Mouse (Mus musculus): ENCODE measurements at regions not wholly inside any gene's neighbourhood (a gene's known extent, or its start where the extent isn't known, plus 50 kb on each side); places are given as distances from the start of the nearest gene placed in this dataset.

GRCm38 (mm10) chr13:101915948-101916594, 148.1 kb upstream of the Pik3r1 start:
- WGBS, result 77% methylated on average over 6 of the region's 6 CpGs
- Histone ChIP-seq H3K9me3 (no peaks in the 10 kb centered on the region), H3K27me3 (no peaks in the 10 kb centered on the region), H3K36me3 (no peaks in the 10 kb centered on the region), H3K9ac (no peak overlapping the region), H3K4me2 (no peak overlapping the region), H3K4me1 (peaks cover 18% of the 10 kb centered on the region), H3K27ac (no peak overlapping the region), H3K4me3 (no peak overlapping the region)
- no peak for ATAC-seq (ENCODE audit: insufficient number of reproducible peaks, low FRiP score, low TSS enrichment, low read depth)

GRCm38 (mm10) chr13:101916876-101917275, 148.9 kb upstream of the Pik3r1 start:
- no peaks in the 10 kb centered on the region for H3K9me3 ChIP-seq
- H3K27me3 ChIP-seq, result no peaks in the 10 kb centered on the region
- peaks cover 18% of the 10 kb centered on the region for H3K4me1 ChIP-seq
- H3K4me3 ChIP-seq, result no peak overlapping the region
- H3K36me3 ChIP-seq, result no peaks in the 10 kb centered on the region
- H3K4me2 ChIP-seq, result no peak overlapping the region
- no peak for ATAC-seq (ENCODE audit: insufficient number of reproducible peaks, low FRiP score, low TSS enrichment, low read depth)
- WGBS, result 48% methylated on average over 5 of the region's 5 CpGs
- no peak overlapping the region for H3K9ac ChIP-seq
- no peak overlapping the region for H3K27ac ChIP-seq

GRCm38 (mm10) chr13:101918185-101918584, 150.2 kb upstream of the Pik3r1 start:
- Histone ChIP-seq H3K27me3 (no peaks in the 10 kb centered on the region), H3K36me3 (no peaks in the 10 kb centered on the region), H3K9me3 (no peaks in the 10 kb centered on the region), H3K4me1 (peaks cover 18% of the 10 kb centered on the region), H3K9ac (no peak overlapping the region), H3K4me3 (no peak overlapping the region), H3K27ac (no peak overlapping the region), H3K4me2 (no peak overlapping the region)
- no peak for ATAC-seq (ENCODE audit: insufficient number of reproducible peaks, low FRiP score, low TSS enrichment, low read depth)
- 85% methylated on average over 3 of the region's 3 CpGs for WGBS

GRCm38 (mm10) chr13:101919266-101919665, 151.2 kb upstream of the Pik3r1 start:
- 41% methylated on average over 5 of the region's 5 CpGs for WGBS
- H3K27me3 ChIP-seq, result no peaks in the 10 kb centered on the region
- H3K36me3 ChIP-seq, result no peaks in the 10 kb centered on the region
- H3K9me3 ChIP-seq, result no peaks in the 10 kb centered on the region
- no peak overlapping the region for H3K9ac ChIP-seq
- H3K4me1 ChIP-seq, result peaks cover 18% of the 10 kb centered on the region
- H3K4me3 ChIP-seq, result no peak overlapping the region
- H3K4me2 ChIP-seq, result no peak overlapping the region
- no peak for ATAC-seq (ENCODE audit: insufficient number of reproducible peaks, low FRiP score, low TSS enrichment, low read depth)
- peak overlapping the region; percentile 27; the same call in 1 of the 2 replicates for H3K27ac ChIP-seq

GRCm38 (mm10) chr13:101920384-101920783, 152.4 kb upstream of the Pik3r1 start:
- Histone ChIP-seq H3K4me1 (peaks cover 8% of the 10 kb centered on the region; the same call in 1 of the 2 replicates), H3K27me3 (no peaks in the 10 kb centered on the region), H3K4me2 (no peak overlapping the region), H3K9ac (no peak overlapping the region), H3K9me3 (no peaks in the 10 kb centered on the region), H3K27ac (no peak overlapping the region), H3K36me3 (no peaks in the 10 kb centered on the region), H3K4me3 (no peak overlapping the region)
- ATAC-seq (ENCODE audit: insufficient number of reproducible peaks, low FRiP score, low TSS enrichment, low read depth), result no peak
- WGBS, result 70% methylated on average over 3 of the region's 3 CpGs

GRCm38 (mm10) chr13:101924637-101925036, 156.6 kb upstream of the Pik3r1 start:
- H3K27ac ChIP-seq, result no peak overlapping the region
- no peaks in the 10 kb centered on the region for H3K4me1 ChIP-seq
- no peaks in the 10 kb centered on the region for H3K9me3 ChIP-seq
- H3K27me3 ChIP-seq, result no peaks in the 10 kb centered on the region
- no peak overlapping the region for H3K4me3 ChIP-seq
- 96% methylated on average over 2 of the region's 2 CpGs for WGBS
- no peaks in the 10 kb centered on the region for H3K36me3 ChIP-seq
- no peak for ATAC-seq (ENCODE audit: insufficient number of reproducible peaks, low FRiP score, low TSS enrichment, low read depth)
- H3K9ac ChIP-seq, result no peak overlapping the region
- no peak overlapping the region for H3K4me2 ChIP-seq

GRCm38 (mm10) chr13:101931264-101931663, 163.2 kb upstream of the Pik3r1 start:
- H3K4me3 ChIP-seq, result no peak overlapping the region
- H3K36me3 ChIP-seq, result no peaks in the 10 kb centered on the region
- no peaks in the 10 kb centered on the region for H3K27me3 ChIP-seq
- no peak for ATAC-seq (ENCODE audit: insufficient number of reproducible peaks, low FRiP score, low TSS enrichment, low read depth)
- WGBS, result 92% methylated on average over 4 of the region's 4 CpGs
- no peak overlapping the region for H3K4me2 ChIP-seq
- no peak overlapping the region for H3K27ac ChIP-seq
- H3K4me1 ChIP-seq, result no peaks in the 10 kb centered on the region
- H3K9me3 ChIP-seq, result no peaks in the 10 kb centered on the region
- no peak overlapping the region for H3K9ac ChIP-seq

GRCm38 (mm10) chr13:101931882-101932281, 163.9 kb upstream of the Pik3r1 start:
- Histone ChIP-seq H3K27ac (no peak overlapping the region), H3K4me1 (no peaks in the 10 kb centered on the region), H3K36me3 (no peaks in the 10 kb centered on the region), H3K9me3 (no peaks in the 10 kb centered on the region), H3K9ac (no peak overlapping the region), H3K27me3 (no peaks in the 10 kb centered on the region), H3K4me2 (no peak overlapping the region), H3K4me3 (no peak overlapping the region)
- ATAC-seq (ENCODE audit: insufficient number of reproducible peaks, low FRiP score, low TSS enrichment, low read depth), result no peak
- WGBS, result 62% methylated on average over 1 of the region's 1 CpGs

GRCm38 (mm10) chr13:101935843-101936242, 167.8 kb upstream of the Pik3r1 start:
- no peak for ATAC-seq (ENCODE audit: insufficient number of reproducible peaks, low FRiP score, low TSS enrichment, low read depth)
- Histone ChIP-seq H3K9me3 (no peaks in the 10 kb centered on the region), H3K4me2 (no peak overlapping the region), H3K4me1 (0 out of 2 replicates have a peak, but pooled peaks cover 2% of the 10 kb centered on the region), H3K27ac (no peak overlapping the region), H3K36me3 (no peaks in the 10 kb centered on the region), H3K4me3 (no peak overlapping the region), H3K9ac (no peak overlapping the region), H3K27me3 (no peaks in the 10 kb centered on the region)
- 35% methylated on average over 4 of the region's 4 CpGs for WGBS

- H3K36me3 ChIP-seq, result no peaks in the 10 kb centered on the region
- no peak overlapping the region for H3K9ac ChIP-seq
- no peak overlapping the region for H3K4me2 ChIP-seq
- 70% methylated on average over 3 of the region's 3 CpGs for WGBS
- no peak for ATAC-seq (ENCODE audit: insufficient number of reproducible peaks, low FRiP score, low TSS enrichment, low read depth)
- H3K4me1 ChIP-seq, result peaks cover 23% of the 10 kb centered on the region; the same call in 1 of the 2 replicates
- H3K27ac ChIP-seq, result no peak overlapping the region
- no peak overlapping the region for H3K4me3 ChIP-seq
- no peaks in the 10 kb centered on the region for H3K9me3 ChIP-seq
- no peaks in the 10 kb centered on the region for H3K27me3 ChIP-seq
Measured at GRCm38 (mm10) chr13:101954521-101954920, 186.5 kb upstream of the Pik3r1 start.

- H3K27me3 ChIP-seq, result no peaks in the 10 kb centered on the region
- no peak overlapping the region for H3K27ac ChIP-seq
- no peaks in the 10 kb centered on the region for H3K36me3 ChIP-seq
- H3K4me1 ChIP-seq, result peaks cover 15% of the 10 kb centered on the region; the same call in 1 of the 2 replicates
- H3K9me3 ChIP-seq, result no peaks in the 10 kb centered on the region
- no peak for ATAC-seq (ENCODE audit: insufficient number of reproducible peaks, low FRiP score, low TSS enrichment, low read depth)
- H3K4me2 ChIP-seq, result no peak overlapping the region
- H3K4me3 ChIP-seq, result no peak overlapping the region
- no peak overlapping the region for H3K9ac ChIP-seq
- 56% methylated on average over 7 of the region's 7 CpGs for WGBS
Measured at GRCm38 (mm10) chr13:101955806-101956418, 187.9 kb upstream of the Pik3r1 start.

GRCm38 (mm10) chr13:101957782-101958181, 189.8 kb upstream of the Pik3r1 start:
- no peak overlapping the region for H3K27ac ChIP-seq
- no peak overlapping the region for H3K9ac ChIP-seq
- no peak overlapping the region for H3K4me2 ChIP-seq
- H3K4me3 ChIP-seq, result no peak overlapping the region
- no peaks in the 10 kb centered on the region for H3K9me3 ChIP-seq
- no peaks in the 10 kb centered on the region for H3K36me3 ChIP-seq
- no peak for ATAC-seq (ENCODE audit: insufficient number of reproducible peaks, low FRiP score, low TSS enrichment, low read depth)
- WGBS, result 68% methylated on average over 4 of the region's 4 CpGs
- no peaks in the 10 kb centered on the region for H3K27me3 ChIP-seq
- H3K4me1 ChIP-seq, result peaks cover 11% of the 10 kb centered on the region; the same call in 1 of the 2 replicates
